Mouse (Mus musculus): Measurements from ENCODE around the gene Rusc2.

DNA sequence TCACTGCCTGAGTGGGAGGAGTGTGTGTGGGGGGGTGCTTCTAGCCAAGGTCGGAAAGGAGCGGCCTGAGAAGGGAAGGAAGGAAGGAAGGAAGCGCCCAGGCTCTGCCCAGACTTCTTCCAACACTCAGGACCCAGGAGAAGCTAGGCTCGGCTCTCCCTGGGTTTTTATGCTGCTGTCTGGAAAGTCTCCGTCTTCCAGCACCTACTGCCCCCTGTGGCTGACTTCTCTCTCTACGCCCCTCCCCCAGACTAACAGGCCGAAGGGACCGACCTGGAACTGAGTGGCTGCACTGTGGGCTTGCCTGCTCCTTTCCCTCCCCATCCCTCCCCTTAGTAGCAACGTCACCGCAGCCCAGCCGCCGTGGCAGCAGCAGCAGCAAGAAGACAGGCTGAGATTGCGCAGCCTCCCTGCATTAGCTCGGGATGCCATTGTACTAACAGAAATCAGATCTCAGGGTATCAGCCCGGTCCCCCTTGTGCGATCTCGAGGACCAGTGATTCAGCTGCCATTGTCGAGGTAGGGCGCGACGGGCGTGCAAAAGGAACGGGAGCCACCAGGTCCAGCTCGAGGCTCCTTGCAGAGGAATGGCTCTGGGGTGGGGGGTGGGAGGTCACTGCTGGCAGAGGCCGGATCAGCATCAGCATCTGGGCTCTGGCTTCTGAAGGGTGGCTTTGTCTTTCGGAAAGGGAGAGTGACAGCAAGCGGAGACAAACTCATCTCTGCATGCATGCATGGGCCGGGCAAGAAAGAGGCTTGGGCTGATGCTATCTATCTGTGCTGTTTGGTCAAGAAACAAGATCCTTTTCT, 24.6 kb downstream of the Rusc2 start:
- peak; percentile 58 for TF ChIP-seq CTCF (IDR thresholded peaks at IDR 0.05; ENCODE audit: insufficient read depth, low read length)
- peak; percentile 76; the same call in 1 of the 2 replicates for TF ChIP-seq POLR2A (IDR thresholded peaks at IDR 0.05; ENCODE audit: borderline replicate concordance, extremely low read depth, low read depth, low read length)
